Mouse (Mus musculus) ovary, adult 10 weeks (tissue): ENCODE data around the gene Sar1b. TPM values are rescaled to one million over a fixed set of nuclear protein-coding genes. Genes with fewer than 3 reads are reported as not detected.

ENCODE experiments used
- polyA plus RNA-seq: library from polyadenylated mRNA; stranded (reverse); fragments of 350-450 nt; fragmentation: Illumina TruSeq; extraction: RNeasy Lipid Tissue Mini Kit (QIAGEN cat#74804); gene quantifications from one replicate; pipeline ENCODE4 v1.2.3, GENCODE M21; 2014

Gene Sar1b
- 194 TPM for polyA plus RNA-seq

GRCm38 (mm10) chr11:51763213-51763907 is at the start of gene Sar1b, which contains the start of gene Sec24a:
Sar1b (plus strand) TSS chr11:51763687.
Sec24a (minus strand) TSS chr11:51763634.

Other genes starting within 250 kb of the Sar1b start
- gene Phykpl, start 178.9 kb upstream of the Sar1b start, polyA plus RNA-seq = 10.5 TPM
- 665 TPM for gene Hnrnpab, start 156.8 kb upstream of the Sar1b start, polyA plus RNA-seq
- gene Nhp2, start 144.0 kb upstream of the Sar1b start, polyA plus RNA-seq = 1.7 TPM
- gene Rmnd5b, start 127.8 kb upstream of the Sar1b start, polyA plus RNA-seq = 14.3 TPM
- not detected for gene N4bp3, start 112.8 kb upstream of the Sar1b start, polyA plus RNA-seq
- gene D930048N14Rik, start 112.7 kb upstream of the Sar1b start, polyA plus RNA-seq = 0.91 TPM
- 79.6 TPM for gene 0610009B22Rik, start 74.8 kb upstream of the Sar1b start, polyA plus RNA-seq
- gene Sec24a, start 53 bp upstream of the Sar1b start, polyA plus RNA-seq = 35.9 TPM
- gene Jade2, start 94.0 kb downstream of the Sar1b start, polyA plus RNA-seq = 7.3 TPM
- 60.2 TPM for gene Cdkn2aipnl, start 204.0 kb downstream of the Sar1b start, polyA plus RNA-seq
- gene Ube2b, start 237.1 kb downstream of the Sar1b start, polyA plus RNA-seq = 402 TPM
- 17.0 TPM for gene Cdkl3, start 240.5 kb downstream of the Sar1b start, polyA plus RNA-seq